Mouse (Mus musculus) small intestine, adult 2 months (tissue): Measurements from ENCODE around the gene Gm28035.

ENCODE experiments used
- CTCF ChIP-seq: fragments of 200-500 bp; IDR thresholded peaks from 2 replicates; pipeline ENCODE4 v1.5.1; 2012; ENCODE audit warnings: low read depth, mild to moderate bottlenecking, control low read depth, inconsistent platforms, low read length, moderate library complexity, mixed read lengths; ENCODE audit not compliant: insufficient replicate concordance, insufficient read length; ENCODE audit errors: extremely low read depth
- POLR2A ChIP-seq: fragments of 200-500 bp; IDR thresholded peaks from 2 replicates; pipeline ENCODE4 v1.6.1; 2012; ENCODE audit warnings: low read depth, mild to moderate bottlenecking, control low read depth, inconsistent platforms, low read length, moderate library complexity

DNA sequence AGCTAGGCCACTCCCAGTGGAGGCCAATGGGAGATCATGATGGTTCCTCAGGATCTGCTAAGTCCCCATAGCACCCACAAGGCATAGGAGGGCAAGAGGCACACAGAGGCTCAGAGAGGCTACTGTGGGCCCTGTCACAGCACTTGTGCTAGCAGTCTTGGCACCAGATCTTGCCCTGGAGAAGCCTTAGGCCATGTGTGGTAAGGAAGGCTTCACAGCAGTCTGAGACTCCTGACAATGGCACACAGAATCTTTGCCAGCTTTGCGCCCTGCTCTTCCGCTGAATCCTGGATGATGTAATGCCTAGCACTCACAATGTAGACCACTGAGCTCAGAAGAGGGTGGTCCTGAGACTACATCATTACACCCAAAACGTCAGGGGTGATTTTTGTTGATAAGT, 45.7 kb upstream of the Gm28035 start:
- TF ChIP-seq POLR2A = no peak
- TF ChIP-seq CTCF = no peak
